Mouse (Mus musculus) lung, adult 18-20 months (tissue): ENCODE measurements around the gene Mlph.

ENCODE experiments used
- DNase-seq, 2 experiments: peaks; one replicate each; pipeline ENCODE4 v3.0.0; 2022; ENCODE audit warnings: mixed read lengths in 2 of 2

The Mlph gene

DNA sequence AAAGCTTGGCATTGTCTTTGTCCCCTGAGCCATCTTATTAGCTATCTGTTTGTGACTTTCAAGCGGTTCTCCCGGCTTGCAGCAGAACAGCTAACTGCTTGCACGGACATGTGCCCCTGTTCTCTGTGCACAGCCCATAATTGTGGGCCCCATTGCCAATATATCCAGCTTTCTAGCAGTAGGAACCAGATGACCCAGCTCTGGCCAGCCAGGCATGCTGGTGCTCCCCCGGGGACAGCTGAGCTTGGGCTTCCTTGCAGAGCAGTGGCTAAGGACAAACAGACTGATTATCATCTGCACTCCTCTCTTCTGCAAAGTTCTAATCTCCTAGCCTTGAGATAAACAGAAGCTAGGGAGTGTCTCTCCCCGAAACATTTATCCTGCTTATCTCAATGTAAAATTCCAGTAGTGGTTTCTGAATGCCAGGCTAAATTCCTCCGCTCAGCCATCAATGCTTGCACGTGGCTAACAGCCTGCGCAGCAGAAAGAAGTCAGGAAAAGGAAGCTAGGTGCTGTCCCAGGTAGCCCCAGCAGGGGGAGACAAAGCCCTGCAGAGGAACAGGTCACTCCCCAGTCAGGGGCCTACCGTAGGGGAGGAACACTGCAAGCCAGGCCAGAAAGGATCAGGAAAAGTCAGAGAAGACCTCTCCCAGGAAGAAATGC is 58.2 kb downstream of the Mlph start:
- DNase-seq = peak; percentile 92 to 94

DNA sequence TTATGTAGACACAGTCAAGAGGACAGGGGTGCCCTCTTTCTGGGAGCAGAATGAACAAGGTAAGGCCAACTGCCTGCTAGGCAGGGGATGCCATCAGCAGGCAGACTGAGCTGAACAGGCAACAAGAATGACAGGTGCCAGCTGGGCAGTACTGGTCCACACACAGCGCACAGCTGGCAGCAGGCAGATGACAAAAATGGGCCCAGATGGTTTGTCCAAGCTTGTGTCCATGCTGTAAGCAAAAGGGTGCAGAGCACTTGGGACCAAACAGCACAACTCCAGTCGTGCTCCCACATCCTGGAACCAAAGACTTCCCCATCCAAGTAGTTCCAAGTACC is 58.7 kb downstream of the Mlph start:
- no peak for DNase-seq

DNA sequence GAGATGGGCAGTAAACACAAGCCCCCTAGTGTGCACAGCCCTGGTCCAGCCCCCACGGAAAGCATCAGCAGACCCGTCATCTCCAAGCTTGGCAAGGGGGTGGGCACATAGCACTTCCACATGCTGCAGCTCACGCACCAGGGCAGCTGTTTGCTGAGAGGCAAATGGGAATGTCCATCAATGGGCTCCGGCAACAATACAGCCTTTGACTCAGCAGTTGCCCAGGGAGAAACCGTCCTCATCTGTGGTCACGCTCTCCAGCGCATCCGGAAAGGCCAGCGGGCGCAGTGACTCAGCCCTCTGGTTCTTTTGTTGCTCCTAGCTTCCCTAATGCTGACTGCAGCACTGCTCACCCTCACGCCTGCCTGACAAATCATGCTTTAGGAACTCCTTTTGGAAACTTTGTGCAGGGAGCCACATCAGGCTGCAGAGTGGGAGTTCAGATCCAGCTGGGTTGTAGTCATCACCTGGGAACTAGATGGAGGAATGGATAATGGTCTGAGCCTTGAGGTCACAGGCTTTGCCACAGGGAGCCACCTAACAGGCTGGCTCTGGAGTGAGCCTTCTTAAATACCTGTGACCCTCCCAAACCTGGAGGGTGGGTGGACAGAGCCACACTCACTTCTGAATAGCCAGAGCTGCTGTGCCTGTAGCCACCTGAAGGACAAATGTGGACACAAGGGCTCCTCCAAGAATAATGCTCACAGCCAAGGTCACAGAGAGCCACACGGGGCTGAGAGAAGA is 60.2 kb downstream of the Mlph start:
- peak; percentile 40 to 47 for DNase-seq

DNA sequence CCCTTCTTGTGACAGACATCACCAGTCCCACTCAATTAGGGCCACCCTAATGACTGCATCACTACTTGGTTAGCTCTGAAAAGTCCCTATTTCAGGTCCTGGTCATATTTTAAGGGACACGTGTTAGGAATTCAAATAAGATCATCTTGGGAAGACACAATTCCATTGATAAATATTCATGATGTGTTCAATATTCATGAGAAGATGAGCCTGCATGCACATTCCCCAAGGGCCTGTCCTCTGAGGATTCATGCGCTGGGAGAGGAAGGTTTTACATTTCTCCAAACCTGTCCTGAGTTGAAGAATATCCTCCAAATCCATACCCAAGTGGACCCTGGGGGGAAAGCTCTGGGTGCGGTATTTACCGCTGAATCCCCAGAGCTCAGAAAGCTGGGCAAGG is 61.1 kb downstream of the Mlph start:
- DNase-seq = no peak

GRCm38 (mm10) chr1:90980638-90981330 is 65.9 kb downstream of the Mlph start:
- DNase-seq = no peak

GRCm38 (mm10) chr1:90981346-90981745 is 66.5 kb downstream of the Mlph start:
- no peak for DNase-seq

DNA sequence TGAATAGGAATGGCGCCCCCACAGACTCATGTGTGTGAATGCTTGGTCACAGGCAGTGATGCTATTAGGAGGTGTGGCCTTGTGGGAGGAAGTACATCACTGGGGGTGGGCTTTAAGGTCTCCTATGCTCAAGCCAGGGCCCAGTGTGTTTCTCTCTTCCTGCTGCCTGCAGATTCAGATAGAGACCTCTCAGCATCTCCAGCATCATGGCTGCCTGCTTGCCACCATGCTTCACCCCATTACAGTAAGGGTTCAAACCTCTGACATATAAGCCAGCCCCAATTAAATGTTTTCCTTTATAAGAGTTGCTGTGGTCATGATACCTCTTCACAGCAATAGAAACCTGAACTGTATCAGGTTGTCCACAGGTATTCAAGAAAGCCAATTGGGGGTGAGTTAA is 81.0 kb downstream of the Mlph start:
- DNase-seq = no peak

GRCm38 (mm10) chr1:90997136-90997535 is 82.3 kb downstream of the Mlph start:
- DNase-seq = no peak

DNA sequence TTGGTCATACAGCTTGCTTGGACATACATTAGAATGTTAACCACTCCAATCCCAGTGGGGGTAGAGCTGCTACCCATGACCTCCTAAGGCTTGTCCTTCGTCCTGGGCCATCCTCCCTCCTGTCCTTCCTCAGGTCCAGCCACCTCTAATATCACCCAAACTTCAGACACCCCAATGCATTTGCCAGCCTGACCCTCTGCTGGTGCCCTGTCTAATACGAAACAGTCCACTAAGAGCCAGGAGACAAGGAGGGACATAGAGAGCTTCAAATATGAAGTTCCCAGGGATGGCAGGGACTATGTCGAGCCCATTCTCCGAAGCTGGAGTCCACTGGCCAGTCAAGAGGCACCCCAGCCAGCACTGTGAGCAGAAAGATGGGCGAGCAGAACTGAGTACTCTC is 82.8 kb downstream of the Mlph start:
- DNase-seq = no peak

GRCm38 (mm10) chr1:90998268-90998890 is 83.5 kb downstream of the Mlph start, which contains the start of gene Lrrfip1:
TSS of gene Lrrfip1 (plus strand) at chr1:90998737.
- DNase-seq = peak; percentile 47 to 49

- no peak for DNase-seq
Measured at GRCm38 (mm10) chr1:90998891-90999611, 84.2 kb downstream of the Mlph start.

GRCm38 (mm10) chr1:90999911-91000601 is 85.2 kb downstream of the Mlph start:
- no peak for DNase-seq
